Comparison of ENCODE assay signal across 29 mouse cellular contexts in genomic region chr7:64900249-64900648, GRCm38 (mm10).
"Had no signal": no experiment of that assay in that cellular context is flagged by ENCODE, and none has a peak within 500 bp of the region (broad histone marks: within the 10 kb centered on the region; RNA-seq: fewer than 3 reads in every experiment).

No protein-coding gene starts in this region.

- H3K4me2 ChIP-seq: heart, embryonic 11.5 days; heart, embryonic 13.5 days; heart, embryonic 15.5 days; hindbrain, embryonic 13.5 days; hindbrain, embryonic 15.5 days; kidney, embryonic 15.5 days; limb, embryonic 12.5 days; liver, embryonic 11.5 days; liver, embryonic 13.5 days; liver, embryonic 15.5 days had no signal

- DNase-seq: gastrocnemius, postnatal 14 days; gastrocnemius, postnatal 36 days; heart, adult 11 months; heart, adult 2 months; heart, postnatal 14 days; heart, postnatal 36 days; kidney, adult 11 months; kidney, adult 2 months; kidney, adult 9 months; kidney, postnatal 14 days; kidney, postnatal 4 days; liver; liver, embryonic 13.5 days; liver, postnatal 0 days; lung, adult 2 months had no signal

- H3K9me3 ChIP-seq: heart, embryonic 15.5 days; hindbrain, embryonic 13.5 days; hindbrain, embryonic 15.5 days; kidney, embryonic 15.5 days; limb, embryonic 10.5 days; limb, embryonic 12.5 days; liver, embryonic 13.5 days; liver, embryonic 15.5 days had no signal

- H3K9ac ChIP-seq: heart, embryonic 13.5 days; heart, embryonic 15.5 days; hindbrain, embryonic 13.5 days; hindbrain, embryonic 15.5 days; kidney, embryonic 15.5 days; limb, embryonic 12.5 days; liver, embryonic 13.5 days; liver, embryonic 15.5 days; liver, postnatal 0 days had no signal

- H3K4me3 ChIP-seq: heart, adult 2 months; heart, embryonic 13.5 days; heart, embryonic 15.5 days; hindbrain, embryonic 13.5 days; hindbrain, embryonic 15.5 days; kidney, embryonic 15.5 days; layer of hippocampus, adult 2 months; left cerebral cortex, adult 2 months; limb, embryonic 10.5 days; limb, embryonic 12.5 days; liver, embryonic 13.5 days; liver, embryonic 15.5 days had no signal

- H3K27ac ChIP-seq: heart, adult 2 months; heart, embryonic 13.5 days; heart, embryonic 15.5 days; hindbrain, embryonic 13.5 days; hindbrain, embryonic 15.5 days; kidney, embryonic 15.5 days; kidney, postnatal 0 days; layer of hippocampus, adult 2 months; left cerebral cortex, adult 2 months; limb, embryonic 10.5 days; limb, embryonic 12.5 days; liver, embryonic 13.5 days; liver, embryonic 15.5 days had no signal

- H3K4me1 ChIP-seq: heart, embryonic 13.5 days; heart, embryonic 15.5 days; kidney, embryonic 15.5 days; limb, embryonic 12.5 days; liver, embryonic 13.5 days; liver, embryonic 15.5 days had no signal

- ATAC-seq: intestine, embryonic 16.5 days; liver, postnatal 0 days had no signal

- H3K27me3 ChIP-seq: heart, embryonic 13.5 days; heart, embryonic 15.5 days; hindbrain, embryonic 13.5 days; hindbrain, embryonic 15.5 days; kidney, embryonic 15.5 days; liver, embryonic 13.5 days; liver, embryonic 15.5 days had no signal

- H3K36me3 ChIP-seq: heart, embryonic 13.5 days; heart, embryonic 15.5 days; hindbrain, embryonic 13.5 days; hindbrain, embryonic 15.5 days; kidney, embryonic 15.5 days; limb, embryonic 10.5 days; limb, embryonic 12.5 days; liver, embryonic 13.5 days; liver, embryonic 15.5 days had no signal
